Mouse (Mus musculus): ENCODE data around the gene Gpr157.
"Not testable (repeated sequence)": the region's sequence is repeated elsewhere in the genome, so short reads cannot be mapped to it uniquely, and the experiment has no call there.

Gpr157 gene

DNA sequence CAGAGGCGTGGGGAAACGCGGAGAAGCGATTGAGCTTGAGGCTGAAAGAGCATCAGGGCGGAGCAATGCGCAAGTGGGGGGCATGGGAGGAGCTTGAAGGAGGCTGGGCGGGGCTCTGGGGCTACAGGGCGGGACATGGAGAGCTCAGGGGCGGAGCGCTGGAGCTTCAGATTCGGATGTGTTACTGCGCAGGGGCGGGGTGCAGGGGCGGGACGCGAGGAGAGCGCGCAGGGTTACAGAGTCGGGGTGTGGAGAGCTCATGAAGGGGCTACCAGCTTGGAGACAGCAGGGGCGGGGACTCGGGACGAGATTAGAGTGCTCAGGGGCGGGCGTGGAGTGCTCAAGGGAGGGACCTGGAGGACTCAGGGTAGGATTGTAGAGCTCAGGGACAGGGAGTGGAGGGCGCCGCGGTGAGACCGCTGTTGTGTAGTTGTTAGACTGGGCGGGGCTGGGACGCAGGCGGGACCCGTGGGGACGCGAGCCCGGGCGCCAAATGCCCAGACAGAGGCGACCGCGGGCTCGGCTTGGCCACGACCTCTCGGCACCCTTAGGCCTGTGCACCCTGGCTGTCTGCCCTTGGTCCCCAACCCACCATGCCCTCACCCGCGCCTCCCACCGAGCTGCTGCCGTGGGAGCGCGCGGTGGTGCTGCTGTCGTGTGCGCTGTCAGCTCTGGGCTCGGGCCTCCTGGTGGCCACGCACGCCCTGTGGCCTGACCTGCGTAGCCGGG is at the start of gene Gpr157:
Gene Gpr157 (plus strand): TSS at position 205 of the 729 bp plus-strand sequence.
- DNase-seq = peak; percentile 91 to 92

GRCm38 (mm10) chr4:150038533-150038932 is 48.6 kb upstream of the Gpr157 start:
- no peak for DNase-seq

DNA sequence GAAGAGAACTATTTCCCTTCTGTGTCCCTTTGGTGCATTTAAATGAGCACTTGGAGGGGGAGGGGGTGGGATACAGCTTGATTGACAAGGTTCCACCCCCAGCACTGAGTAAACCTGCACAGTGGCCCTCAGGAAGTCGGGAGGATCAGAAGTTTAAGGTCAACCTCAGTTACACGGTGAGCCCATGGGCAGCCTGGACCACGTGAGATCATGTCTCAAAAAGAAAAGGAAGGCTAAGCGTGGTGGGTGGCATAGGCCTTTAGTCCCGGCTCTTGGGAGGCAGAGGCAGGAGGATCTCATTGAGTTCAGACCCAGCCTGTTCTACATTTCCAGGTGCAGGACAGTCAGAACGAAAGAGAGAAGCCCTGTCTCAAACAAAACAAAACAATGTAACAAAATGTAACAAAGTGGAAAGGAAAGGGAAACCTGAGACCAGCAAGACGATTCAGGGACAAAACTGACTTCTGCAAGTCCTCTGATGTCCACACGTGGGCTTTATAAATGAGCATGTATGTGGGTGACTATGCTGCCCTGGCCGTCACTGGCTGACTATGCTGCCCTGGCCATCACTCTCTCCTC is 47.1 kb upstream of the Gpr157 start:
- DNase-seq = no peak

GRCm38 (mm10) chr4:150040856-150041255 is 46.3 kb upstream of the Gpr157 start:
- not testable (repeated sequence) for DNase-seq

GRCm38 (mm10) chr4:150041346-150042110 is 45.6 kb upstream of the Gpr157 start:
- DNase-seq = no peak

DNA sequence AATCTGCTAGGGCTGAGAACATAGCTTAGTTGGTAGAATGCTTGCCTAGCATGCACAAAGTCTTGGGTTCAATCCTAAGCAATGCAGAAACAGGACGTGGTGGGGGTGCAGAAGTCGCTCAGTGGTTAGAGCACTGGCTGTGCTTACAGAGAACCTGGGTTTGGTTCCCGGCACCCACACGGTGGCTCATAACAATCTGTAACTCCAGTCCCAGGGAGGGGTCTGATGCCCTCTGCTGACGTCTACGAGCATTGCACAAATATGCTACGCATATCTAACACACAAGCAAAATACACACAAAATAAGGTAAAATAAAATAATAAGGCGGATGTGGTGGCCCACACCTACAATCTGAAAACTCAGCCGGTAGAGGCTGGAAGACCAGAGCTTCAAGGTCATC is 43.6 kb upstream of the Gpr157 start:
- DNase-seq = no peak

DNA sequence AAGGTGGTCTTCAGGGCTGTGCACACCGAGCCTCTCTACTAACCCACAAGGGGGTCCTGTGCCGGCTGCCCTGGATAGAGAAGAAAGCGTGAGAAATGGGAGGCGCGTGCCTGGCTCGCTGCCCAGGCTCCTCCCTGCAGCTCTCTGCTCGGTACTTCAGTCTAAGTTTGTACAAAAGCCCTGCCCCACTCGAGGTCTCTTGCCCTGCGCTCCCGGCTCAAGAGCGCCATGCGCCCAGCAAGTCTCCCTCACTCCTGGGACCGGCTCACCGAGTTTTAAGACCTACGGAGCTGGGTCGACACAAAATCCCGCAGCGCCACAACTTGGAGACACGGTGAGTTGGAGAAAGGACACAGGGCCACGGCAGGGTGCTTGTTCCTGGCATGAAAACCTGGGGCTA is 39.1 kb upstream of the Gpr157 start:
- no peak for DNase-seq

DNA sequence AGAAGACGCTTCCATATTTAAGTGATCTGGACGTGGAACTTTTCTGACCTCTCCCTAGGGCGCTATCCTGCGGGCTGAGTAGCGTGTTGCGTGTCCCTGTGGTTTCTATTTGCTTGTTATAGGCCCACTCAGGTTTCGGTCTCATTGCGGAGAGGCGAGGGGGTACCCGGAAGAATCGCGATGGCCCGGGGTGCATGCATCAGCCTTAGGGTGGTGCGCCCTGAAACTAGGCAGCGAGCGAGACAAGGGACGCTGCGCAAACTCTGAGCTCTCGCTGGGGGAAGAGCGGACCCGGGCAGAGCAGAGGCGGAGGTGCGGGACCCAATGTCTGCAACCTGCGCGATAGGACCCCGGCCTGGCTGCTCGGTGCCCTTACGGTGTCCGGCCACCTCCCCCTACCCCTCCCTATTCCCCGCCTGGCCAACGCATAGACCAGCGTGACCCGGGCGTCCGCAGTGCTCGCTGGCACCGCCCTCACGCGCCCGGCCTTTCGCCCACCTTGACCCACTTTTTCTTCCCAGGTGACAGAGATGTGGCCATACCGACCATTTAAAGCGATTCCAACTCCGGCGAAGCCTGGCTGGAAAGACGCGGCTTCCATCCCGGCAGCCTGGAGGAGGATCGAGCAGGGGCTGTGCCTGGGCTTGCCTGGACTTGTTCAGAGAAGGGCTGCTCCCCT is 38.5 kb upstream of the Gpr157 start:
- no peak for DNase-seq

DNA sequence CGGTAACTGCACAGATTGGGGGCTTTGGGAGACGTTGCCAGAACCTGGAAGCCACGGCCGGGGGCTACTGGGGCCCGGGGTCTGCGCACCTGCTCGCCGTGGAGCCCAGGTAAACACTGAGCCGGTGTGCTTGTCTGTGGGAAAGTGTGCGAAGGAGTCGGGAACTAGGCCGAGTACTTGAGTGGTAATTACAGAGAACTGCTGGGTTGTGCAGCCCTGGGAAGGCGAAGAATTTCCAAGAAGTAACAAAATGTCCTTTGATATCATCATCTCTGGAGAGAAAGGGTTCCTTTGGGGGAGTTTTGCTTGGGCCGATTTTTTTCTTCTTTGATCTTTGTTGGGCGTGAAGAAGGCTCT is 38.0 kb upstream of the Gpr157 start:
- DNase-seq = no peak

- DNase-seq = no peak
These were observed 37.5 kb upstream of the Gpr157 start for GRCm38 (mm10) chr4:150049564-150050226.

GRCm38 (mm10) chr4:150051514-150051913 is 35.7 kb upstream of the Gpr157 start:
- DNase-seq = no peak

GRCm38 (mm10) chr4:150052380-150052779 is 34.8 kb upstream of the Gpr157 start:
- DNase-seq = no peak

DNA sequence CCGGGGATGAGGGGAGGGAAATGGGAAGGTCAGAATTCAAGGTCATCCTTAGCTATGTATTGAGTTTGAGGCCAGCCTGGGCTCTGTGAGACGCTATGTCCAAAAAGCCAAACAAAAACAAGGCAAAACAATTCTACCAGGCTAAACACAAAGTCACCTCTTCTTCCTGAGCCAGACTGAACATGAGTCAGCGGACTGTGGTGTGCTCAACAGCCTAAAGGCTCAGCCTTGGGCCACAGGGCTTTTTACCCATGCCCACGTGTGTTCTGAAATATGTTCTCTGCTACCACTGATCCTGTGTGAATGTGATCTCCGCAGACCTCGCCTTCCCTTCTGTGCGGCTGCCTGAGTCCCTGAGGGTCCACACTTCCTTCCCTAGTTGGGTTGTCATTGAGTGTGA is 31.0 kb upstream of the Gpr157 start:
- DNase-seq = no peak

DNA sequence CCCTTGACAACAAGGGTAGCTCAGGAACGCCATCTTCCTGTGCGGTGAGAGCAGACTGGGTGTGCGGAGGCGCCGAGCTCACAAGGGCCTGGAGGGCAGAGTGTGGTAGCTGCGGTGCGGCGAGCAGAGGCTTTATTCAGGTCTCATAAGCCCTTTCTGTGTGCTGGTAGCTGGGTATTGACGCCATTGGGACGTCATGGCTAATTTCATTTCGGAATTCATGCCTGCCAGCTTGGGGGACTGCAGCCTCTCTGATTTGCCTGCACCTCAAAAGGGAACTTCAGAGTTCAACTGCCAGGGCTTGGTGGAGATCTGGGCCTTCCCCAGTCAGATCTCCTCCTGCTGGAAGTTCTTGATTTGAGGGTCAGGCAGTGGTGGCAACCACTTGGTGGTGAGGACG is 29.4 kb upstream of the Gpr157 start:
- DNase-seq = no peak

DNA sequence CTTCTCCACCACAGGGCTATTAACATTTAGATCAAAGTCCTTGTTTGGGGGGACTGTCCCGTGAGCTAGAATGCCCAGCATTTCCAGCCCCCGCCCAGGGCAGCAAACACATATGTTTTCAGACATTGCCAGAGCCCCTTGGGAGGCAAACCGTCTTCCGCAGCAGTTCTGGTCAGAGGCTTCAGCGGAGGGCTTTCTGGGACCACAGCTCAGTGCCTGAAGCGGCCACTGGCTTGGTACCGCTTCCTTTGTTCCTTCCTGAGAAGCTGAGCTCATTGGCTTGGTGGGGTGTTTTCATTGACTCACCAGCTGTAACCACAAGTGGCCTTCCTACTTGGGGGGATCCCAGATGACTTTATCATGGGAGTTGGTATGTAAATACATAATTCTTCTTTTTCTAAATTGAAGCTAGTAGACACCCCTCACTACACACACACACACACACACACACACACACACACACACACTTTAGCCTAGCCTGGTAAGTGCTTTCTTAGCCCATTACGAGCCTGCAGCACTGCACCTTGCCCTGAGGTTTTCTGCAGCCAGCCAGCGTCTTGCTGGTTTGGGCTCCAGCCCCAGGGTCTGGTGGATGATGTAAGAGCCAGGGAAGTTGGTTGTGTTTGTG is 27.2 kb upstream of the Gpr157 start:
- DNase-seq = no peak

DNA sequence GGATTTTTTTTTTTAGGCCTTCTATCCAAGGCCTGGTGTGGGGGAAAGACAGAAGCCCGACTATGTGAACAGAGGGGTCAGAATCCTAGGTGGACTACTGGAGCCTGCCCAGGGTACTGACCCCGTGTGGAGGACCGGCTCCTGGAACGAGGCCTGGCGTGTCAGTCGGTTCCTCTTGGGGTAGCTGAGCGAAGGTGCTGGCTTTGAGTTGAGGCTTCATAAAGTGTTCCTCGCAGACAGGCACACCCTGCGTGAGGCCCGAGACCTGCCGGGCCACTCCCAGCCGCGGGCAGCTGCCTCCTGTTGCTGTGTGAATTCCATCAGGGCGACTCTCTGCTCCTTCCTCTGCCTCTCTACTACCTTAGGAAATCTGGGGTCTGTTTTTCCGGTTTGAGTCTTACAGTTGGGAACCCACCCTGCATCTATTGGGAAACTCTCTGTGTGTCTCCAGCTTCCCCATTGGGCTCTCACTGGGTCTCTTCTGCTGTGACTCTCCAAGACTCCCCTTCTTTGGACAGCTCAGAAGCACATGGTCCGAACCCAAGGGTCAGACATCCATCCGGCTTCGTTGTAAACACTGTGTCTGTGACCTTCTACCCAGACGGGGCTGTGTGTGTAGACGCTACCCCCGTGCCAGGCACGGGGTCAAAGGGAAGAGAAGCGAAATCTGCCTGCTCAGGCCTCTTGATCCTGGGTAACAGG is 26.5 kb upstream of the Gpr157 start:
- DNase-seq = no peak

DNA sequence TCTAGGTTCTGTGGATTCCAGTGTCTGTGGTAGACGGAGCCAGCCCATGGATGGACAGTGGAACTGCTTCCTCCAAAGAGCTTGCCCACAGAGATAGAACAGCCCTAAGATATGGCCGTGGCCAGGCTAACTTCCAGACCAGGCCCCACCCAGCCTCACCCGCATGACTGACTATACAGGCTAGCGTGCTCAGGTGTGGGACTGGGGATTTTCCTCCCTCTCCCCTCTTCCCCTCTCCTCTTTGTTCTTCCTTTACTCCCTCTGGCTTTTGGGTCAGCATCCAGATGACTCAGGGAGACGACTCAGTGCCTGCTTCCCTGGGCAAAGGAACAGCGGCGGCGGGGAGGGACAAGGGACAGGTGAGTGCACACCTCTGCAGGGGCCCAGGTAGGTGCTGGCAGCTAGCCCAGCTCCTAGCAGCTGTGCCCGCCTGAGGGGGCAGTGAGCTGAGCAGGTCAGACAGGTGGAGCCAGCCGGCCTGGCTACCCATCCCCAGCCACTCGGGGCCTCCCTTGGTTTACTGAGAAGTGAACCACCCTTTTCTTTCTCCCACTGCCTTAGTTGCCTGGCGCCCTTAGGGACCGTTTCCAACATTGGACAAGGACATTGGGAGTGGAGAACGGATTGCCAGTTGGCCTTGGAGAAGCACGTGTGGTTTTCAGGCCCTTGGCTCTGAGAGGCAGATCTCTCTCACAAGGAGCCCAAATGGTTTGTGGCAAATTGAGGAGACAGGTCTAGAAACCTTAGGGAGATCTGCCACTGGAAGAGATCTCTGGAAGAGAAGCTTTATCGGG is 25.5 kb upstream of the Gpr157 start:
- DNase-seq = no peak

DNA sequence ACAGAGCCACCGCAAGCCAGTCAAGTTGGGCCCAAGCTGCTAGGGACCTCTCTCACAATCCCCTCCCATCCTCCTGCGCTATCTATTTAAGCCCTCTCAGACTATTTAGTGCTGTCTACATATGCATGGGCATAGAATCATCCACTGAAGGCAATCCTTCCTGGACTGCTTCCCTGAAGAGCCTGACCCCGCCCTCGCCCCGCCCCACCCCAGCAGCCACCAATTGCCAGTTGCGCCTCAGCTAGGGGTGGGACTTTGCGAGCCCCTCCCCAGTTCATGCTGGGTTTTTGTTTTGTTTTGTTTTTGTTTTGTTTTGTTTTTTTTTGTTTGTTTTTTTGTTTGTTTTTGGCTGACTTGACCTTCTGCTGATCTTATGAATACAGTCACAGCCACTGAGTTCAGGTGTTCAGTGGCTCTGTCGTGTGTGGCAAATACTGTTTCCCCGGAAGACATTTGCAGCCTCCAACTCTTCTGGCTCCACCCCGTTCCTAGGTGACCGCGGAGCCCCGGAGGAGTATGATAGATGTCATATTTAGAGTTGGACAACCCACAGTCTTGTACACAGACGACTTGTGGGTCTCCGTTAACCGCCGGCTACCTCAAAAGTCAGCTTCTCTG is 20.4 kb upstream of the Gpr157 start:
- DNase-seq = no peak

DNA sequence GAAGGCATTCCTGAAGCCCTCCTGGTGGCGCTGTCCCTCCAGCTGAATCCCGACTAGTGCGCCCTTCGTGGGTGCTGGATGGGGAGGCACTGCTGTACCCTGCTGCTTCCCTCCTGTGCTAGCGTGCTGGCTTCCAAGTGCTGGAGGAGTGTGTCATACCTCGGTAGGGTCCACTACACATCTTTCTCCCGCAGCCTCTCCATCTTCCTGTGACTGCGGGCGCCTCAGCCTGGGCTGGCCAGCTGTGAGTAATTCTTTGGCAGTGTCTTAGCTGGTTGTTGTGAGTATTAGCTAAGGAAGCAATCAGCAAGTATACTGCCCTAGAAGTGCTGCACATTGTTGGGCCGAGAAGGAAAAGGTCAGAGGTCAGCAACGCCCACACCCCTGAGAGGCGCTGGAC is 18.9 kb upstream of the Gpr157 start:
- DNase-seq = no peak

GRCm38 (mm10) chr4:150070136-150070535 is 17.0 kb upstream of the Gpr157 start:
- DNase-seq = no peak

All from thymus, adult 18-20 months (tissue).